Mouse (Mus musculus) ES-Bruce4 (cell line): ENCODE data around the gene Lrmda. TPM values are rescaled to one million over a fixed set of nuclear protein-coding genes. Genes with fewer than 3 reads are reported as not detected.

ENCODE experiments used
- H3K27ac ChIP-seq: 2 replicates; pipeline ENCODE4 v1.5.1; 2012; ENCODE audit warnings: low read length, inconsistent platforms; ENCODE audit not compliant: insufficient read depth
- H3K27me3 ChIP-seq: 2 replicates; pipeline ENCODE4 v1.6.1; 2012; ENCODE audit warnings: mild to moderate bottlenecking, low read length, inconsistent platforms; ENCODE audit not compliant: control insufficient read depth, poor library complexity, insufficient read depth, severe bottlenecking
- H3K36me3 ChIP-seq: 2 replicates; pipeline ENCODE4 v1.6.1; 2012; ENCODE audit warnings: inconsistent platforms, mild to moderate bottlenecking, low read length, moderate library complexity; ENCODE audit not compliant: control insufficient read depth, poor library complexity, insufficient read depth, severe bottlenecking
- H3K4me1 ChIP-seq: one replicate; pipeline ENCODE4 v1.8.1; 2011; ENCODE audit warnings: low read length; ENCODE audit not compliant: control insufficient read depth, insufficient read depth
- H3K4me3 ChIP-seq: 2 replicates; pipeline ENCODE4 v1.5.1; 2011; ENCODE audit warnings: low read depth, mild to moderate bottlenecking, low read length
- H3K9ac ChIP-seq: 2 replicates; pipeline ENCODE4 v1.6.1; 2012; ENCODE audit warnings: low read depth, mild to moderate bottlenecking, inconsistent platforms; ENCODE audit not compliant: poor library complexity, severe bottlenecking
- H3K9me3 ChIP-seq: replicated peaks from 2 replicates; pipeline ENCODE4 v1.6.1; 2012; ENCODE audit warnings: mild to moderate bottlenecking, low read length, inconsistent platforms; ENCODE audit not compliant: control insufficient read depth, poor library complexity, insufficient read depth, severe bottlenecking
- CTCF ChIP-seq: IDR thresholded peaks from one replicate; pipeline ENCODE4 v1.8.1; 2011; ENCODE audit warnings: low read depth, low read length
- EP300 ChIP-seq: IDR thresholded peaks from 2 replicates; pipeline ENCODE4 v1.6.1; 2011; ENCODE audit warnings: low read depth, low read length; ENCODE audit not compliant: insufficient read depth
- POLR2A ChIP-seq: IDR thresholded peaks from one replicate; pipeline ENCODE4 v1.8.1; 2011; ENCODE audit warnings: low read length; ENCODE audit not compliant: insufficient read depth
- polyA plus RNA-seq: library from polyadenylated mRNA; stranded (reverse); fragments of >200 nt; gene quantifications from 2 replicates; pipeline ENCODE4 v1.2.4, GENCODE M21; 2011; ENCODE audit warnings: low read depth; ENCODE audit not compliant: missing spikeins, insufficient read depth, insufficient read length

The Lrmda gene
- polyA plus RNA-seq, 1 experiment = not detected

DNA sequence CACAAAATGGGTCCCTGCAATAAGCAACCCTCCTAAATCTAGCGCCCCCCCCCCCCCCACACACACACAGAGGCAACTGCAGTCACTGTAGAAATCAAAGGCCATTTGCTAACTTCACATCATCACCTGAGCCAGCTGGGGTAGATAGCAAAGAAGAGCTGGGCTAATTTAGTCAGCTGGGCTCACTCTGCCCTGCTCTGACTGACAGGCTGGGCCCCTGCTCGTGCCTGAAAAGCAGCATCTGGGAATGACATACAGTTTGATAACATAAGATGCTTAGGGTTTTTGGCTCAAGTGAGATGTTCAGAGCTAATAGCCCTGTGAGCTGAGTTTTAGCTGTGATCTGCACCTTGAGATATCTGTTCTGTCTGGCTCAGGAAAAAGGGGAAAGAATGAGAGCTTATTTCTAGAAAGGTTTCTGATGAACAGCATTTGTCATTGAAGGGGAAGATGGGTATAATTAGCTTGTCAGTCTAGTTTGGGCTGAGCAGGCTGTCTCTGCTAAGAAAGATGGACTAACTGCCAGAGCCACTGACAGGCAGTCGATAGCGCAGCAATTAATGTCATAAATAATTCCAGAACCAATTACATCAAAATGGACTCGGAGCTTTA is 1075.1 kb downstream of the Lrmda start:
- Histone ChIP-seq H3K27me3 (no peaks in the 10 kb centered on the region), H3K4me3 (no peak overlapping the region), H3K9me3 (no peaks in the 10 kb centered on the region), H3K4me1 (no peaks in the 10 kb centered on the region), H3K36me3 (no peaks in the 10 kb centered on the region), H3K9ac (no peak overlapping the region), H3K27ac (no peak overlapping the region)
- TF ChIP-seq EP300 (no peak), CTCF (no peak)

DNA sequence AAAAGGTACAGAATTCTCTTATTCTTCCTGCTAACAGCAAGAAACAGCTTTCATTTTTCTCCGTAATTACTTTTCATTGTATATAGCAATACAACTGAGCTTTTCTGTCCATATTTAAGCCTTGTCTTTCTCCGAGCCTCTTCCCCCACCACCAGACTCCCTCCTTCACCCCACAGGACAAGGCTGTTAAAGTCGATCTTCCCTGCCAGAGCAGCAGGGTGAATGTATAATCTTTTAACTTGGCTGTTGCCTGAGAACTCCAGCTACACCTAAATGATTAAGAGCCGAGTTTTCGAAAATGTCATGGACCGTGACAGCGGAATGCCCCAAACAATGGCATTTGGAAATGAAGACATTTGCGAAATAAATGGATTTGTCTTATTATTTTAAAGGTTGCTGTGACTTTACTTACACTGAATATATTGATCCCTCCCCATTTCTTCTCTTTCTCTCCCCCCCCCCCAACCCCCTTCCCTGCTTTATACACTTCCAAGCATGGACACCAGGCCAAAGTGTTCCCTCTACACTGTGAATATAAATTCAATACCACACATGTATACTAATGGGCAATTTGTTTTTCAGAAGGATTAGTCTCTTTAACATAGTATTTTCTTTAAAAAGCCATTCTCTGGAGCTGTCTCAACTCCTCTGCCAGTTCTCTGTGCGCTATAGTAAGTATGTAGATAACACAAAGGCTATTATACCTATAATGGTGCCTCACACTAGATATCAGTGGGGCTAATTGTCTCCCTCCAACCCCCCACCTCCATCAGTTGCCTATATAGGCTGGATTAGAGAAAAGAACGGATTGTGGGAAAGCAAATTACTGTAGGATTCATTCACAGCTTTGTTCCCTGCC is 1075.9 kb downstream of the Lrmda start:
- Histone ChIP-seq H3K27ac (no peak overlapping the region), H3K9ac (no peak overlapping the region)

DNA sequence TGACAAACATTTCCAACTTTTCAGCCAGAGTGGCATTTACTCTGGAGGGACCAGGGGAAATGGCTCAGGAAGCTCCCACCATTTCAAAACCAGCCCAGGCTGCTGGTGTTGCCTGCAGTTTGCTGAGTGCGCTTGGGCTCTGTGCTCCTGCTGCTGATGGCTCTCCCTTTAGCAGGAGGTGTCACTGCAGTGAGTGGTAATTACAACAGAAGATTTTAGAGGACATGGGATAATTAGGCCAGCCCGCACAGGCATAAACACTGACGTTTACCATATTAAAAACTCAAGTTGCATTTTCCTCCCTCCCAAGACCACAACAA is 1076.5 kb downstream of the Lrmda start:
- Histone ChIP-seq H3K9ac (no peak overlapping the region), H3K4me1 (no peaks in the 10 kb centered on the region), H3K36me3 (no peaks in the 10 kb centered on the region), H3K27ac (no peak overlapping the region), H3K9me3 (no peaks in the 10 kb centered on the region), H3K27me3 (no peaks in the 10 kb centered on the region), H3K4me3 (no peak overlapping the region)
- TF ChIP-seq CTCF (no peak), EP300 (no peak), POLR2A (no peak)

More for the DNA sequence above, 1075.9 kb downstream of the Lrmda start:
- TF ChIP-seq CTCF = no peak
- no peak for TF ChIP-seq POLR2A
- no peak for TF ChIP-seq EP300
- Histone ChIP-seq H3K4me3 (no peak overlapping the region), H3K36me3 (no peaks in the 10 kb centered on the region), H3K27me3 (no peaks in the 10 kb centered on the region), H3K9me3 (no peaks in the 10 kb centered on the region), H3K4me1 (no peaks in the 10 kb centered on the region)

DNA sequence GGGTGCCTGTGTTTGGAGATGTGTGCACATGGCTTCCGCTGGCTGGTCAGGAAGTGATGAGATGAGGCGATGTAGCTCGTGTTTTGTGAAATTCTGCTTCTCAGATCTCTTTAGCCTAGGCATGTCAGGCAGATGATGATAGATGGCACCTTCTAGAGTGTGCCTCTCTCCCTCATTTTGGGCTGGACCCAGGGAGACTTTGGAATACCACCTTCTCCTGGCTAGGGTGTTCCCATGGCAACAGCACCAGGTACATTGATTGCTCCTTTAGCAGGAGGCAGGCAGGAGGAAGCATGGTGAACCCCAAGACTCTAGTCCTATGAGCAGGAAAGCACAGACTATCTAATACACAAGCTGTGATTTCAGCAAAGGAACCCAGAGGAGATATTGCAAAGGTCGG is 1076.9 kb downstream of the Lrmda start:
- Histone ChIP-seq H3K27me3 (no peaks in the 10 kb centered on the region), H3K27ac (no peak overlapping the region), H3K9me3 (no peaks in the 10 kb centered on the region), H3K4me1 (no peaks in the 10 kb centered on the region), H3K36me3 (no peaks in the 10 kb centered on the region), H3K4me3 (no peak overlapping the region), H3K9ac (no peak overlapping the region)
- no peak for TF ChIP-seq CTCF
- TF ChIP-seq POLR2A = no peak
- no peak for TF ChIP-seq EP300

Other genes with a start within 250 kb of the Lrmda start
- 358 and 367 TPM in 2 replicates for gene Vdac2, start 194.5 kb upstream of the Lrmda start, polyA plus RNA-seq
- gene Comtd1, start 170.7 kb upstream of the Lrmda start, polyA plus RNA-seq = 12.8 and 19.4 TPM in 2 replicates
- gene Zfp503, start 30.1 kb upstream of the Lrmda start, polyA plus RNA-seq = 0.37 and 0.68 TPM in 2 replicates